8 mouse cellular contexts compared by ENCODE assay signal in genomic region chr6:71271057-71271388, GRCm38 (mm10). TPM values are rescaled to one million over a fixed set of nuclear protein-coding genes. Genes with fewer than 3 reads are reported as not detected.
DNase-seq lines count a peak whose midpoint lies in the region; ATAC-seq and TF ChIP-seq lines count a peak whose summit lies in the region.

No protein-coding gene starts in this region.

- H3K36me3 ChIP-seq in testis, adult 2 months (ENCODE audit: control insufficient read depth, insufficient read depth, low read length), result no peaks in the 10 kb centered on the region
- H3K36me3 ChIP-seq in limb, embryonic 15.5 days, result no peaks in the 10 kb centered on the region
- H3K36me3 ChIP-seq in stomach, postnatal 0 days (ENCODE audit: control insufficient read depth, insufficient read depth, low read length), result no peaks in the 10 kb centered on the region

- H3K4me2 ChIP-seq in limb, embryonic 15.5 days, result peak overlapping the region; percentile 72
- peak overlapping the region; percentile 64 for H3K4me2 ChIP-seq in stomach, postnatal 0 days (replicated peaks; ENCODE audit: low read depth)

- peak overlapping the region; percentile 95 for H3K27ac ChIP-seq in testis, adult 2 months (ENCODE audit: control insufficient read depth, insufficient read depth, low read depth, low read length)
- H3K27ac ChIP-seq in limb, embryonic 15.5 days, result peak overlapping the region; percentile 98
- peak overlapping the region; percentile 75 for H3K27ac ChIP-seq in stomach, postnatal 0 days (replicated peaks)

- TF ChIP-seq CTCF in testis, adult 2 months (IDR thresholded peaks at IDR 0.05; ENCODE audit: control insufficient read depth, insufficient read depth, insufficient replicate concordance, low read depth, low read length), result no peak
- TF ChIP-seq CTCF in stomach, postnatal 0 days (IDR thresholded peaks at IDR 0.05; ENCODE audit: low read depth), result no peak

- no peak overlapping the region for H3K9ac ChIP-seq in limb, embryonic 15.5 days
- H3K9ac ChIP-seq in stomach, postnatal 0 days (ENCODE audit: low read length), result 0 out of 2 replicates have a peak overlapping the region, but pooled peaks have one; percentile 24

- no peak for TF ChIP-seq POLR2A in testis, adult 2 months (IDR thresholded peaks at IDR 0.05; ENCODE audit: control insufficient read depth, low read depth, low read length)

- no peak for TF ChIP-seq EP300 in stomach, postnatal 0 days (optimal IDR thresholded peaks at IDR 0.05)

- WGBS in limb, embryonic 15.5 days, result 2% methylated on average over 8 of the region's 8 CpGs
- 3% methylated on average over 8 of the region's 8 CpGs for WGBS in stomach, postnatal 0 days

- peak overlapping the region; percentile 96 for H3K4me3 ChIP-seq in testis, adult 2 months (ENCODE audit: control insufficient read depth, low read depth, low read length)
- H3K4me3 ChIP-seq in limb, embryonic 15.5 days, result peak overlapping the region; percentile 83
- peak overlapping the region; percentile 90 for H3K4me3 ChIP-seq in stomach, postnatal 0 days (ENCODE audit: low read depth, low read length)

- H3K4me1 ChIP-seq in testis, adult 2 months (ENCODE audit: control insufficient read depth, insufficient read depth, low read length), result no peaks in the 10 kb centered on the region; the same call in 1 of the 2 replicates
- H3K4me1 ChIP-seq in limb, embryonic 15.5 days, result peaks cover 12% of the 10 kb centered on the region
- no peaks in the 10 kb centered on the region for H3K4me1 ChIP-seq in stomach, postnatal 0 days (replicated peaks; ENCODE audit: control insufficient read depth, insufficient read depth)

- no peaks in the 10 kb centered on the region for H3K27me3 ChIP-seq in testis, adult 2 months (ENCODE audit: control insufficient read depth, insufficient read depth, low read length)
- no peaks in the 10 kb centered on the region; the same call in 1 of the 2 replicates for H3K27me3 ChIP-seq in limb, embryonic 15.5 days
- H3K27me3 ChIP-seq in stomach, postnatal 0 days (ENCODE audit: control insufficient read depth, insufficient read depth, low read length), result no peaks in the 10 kb centered on the region

- DNase-seq in frontal cortex, adult 2 months (ENCODE audit: extremely low spot score in 1 of 2, low spot score in 1 of 2), result no peak
- DNase-seq in testis, postnatal 14 days (ENCODE audit: low spot score), result no peak
- DNase-seq in stomach, postnatal 0 days (ENCODE audit: low spot score), result no peak
- no peak for DNase-seq in gastrocnemius, postnatal 4 days (ENCODE audit: low spot score in 2 of 2)
- DNase-seq in cerebellum, postnatal 36 days, result no peak

- ATAC-seq in frontal cortex, adult (ENCODE audit: low TSS enrichment), result peak; percentile 20; the same call in 1 of the 2 replicates
- no peak; the same call in 1 of the 2 replicates for ATAC-seq in limb, embryonic 15.5 days (ENCODE audit: insufficient number of reproducible peaks, low FRiP score, low TSS enrichment, low read depth)
- no peak for ATAC-seq in stomach, postnatal 0 days (ENCODE audit: low FRiP score, low TSS enrichment)

- H3K9me3 ChIP-seq in limb, embryonic 15.5 days, result no peaks in the 10 kb centered on the region
- H3K9me3 ChIP-seq in stomach, postnatal 0 days (ENCODE audit: control insufficient read depth, low read length), result no peaks in the 10 kb centered on the region

RNA-seq across cellular contexts. Expression of gene Krcc1, which starts 0.5 kb away (rescaled TPM):
- 17.7 and 19.8 TPM in 2 replicates for polyA plus RNA-seq in frontal cortex, adult 2 months (2012; rRNA removed)
- polyA plus RNA-seq in testis, adult 2 months (2012; rRNA removed), result 20.5 and 24.4 TPM in 2 replicates
- 48.2 and 51.2 TPM in 2 replicates for polyA plus RNA-seq in limb, embryonic 15.5 days (2015; fragmentation: Nextera tagmentation; extraction: Ambion mirVana)
- 79.1 and 79.7 TPM in 2 replicates for polyA plus RNA-seq in stomach, postnatal 0 days (2015; fragmentation: Nextera tagmentation; extraction: Ambion mirVana)
- total RNA-seq in gastrocnemius, postnatal 4 days (2021), result 10 to 100 TPM; 50.6 to 51.8 TPM

RNA-seq across cellular contexts. Expression of gene Smyd1, which starts 51.0 kb away (rescaled TPM):
- 1.3 and 2.1 TPM in 2 replicates for polyA plus RNA-seq in frontal cortex, adult 2 months (2012; rRNA removed)
- polyA plus RNA-seq in testis, adult 2 months (2012; rRNA removed), result 4.9 and 5.4 TPM in 2 replicates
- 9.6 and 17.0 TPM in 2 replicates for polyA plus RNA-seq in limb, embryonic 15.5 days (2015; fragmentation: Nextera tagmentation; extraction: Ambion mirVana)
- 0.30 and 0.56 TPM in 2 replicates for polyA plus RNA-seq in stomach, postnatal 0 days (2015; fragmentation: Nextera tagmentation; extraction: Ambion mirVana)
- 100 to 1,000 TPM; 153 to 163 TPM for total RNA-seq in gastrocnemius, postnatal 4 days (2021)

RNA-seq across cellular contexts. Expression of gene Cd8b1, which starts 51.6 kb away (rescaled TPM):
- not detected in 2 replicates for polyA plus RNA-seq in frontal cortex, adult 2 months (2012; rRNA removed)
- polyA plus RNA-seq in testis, adult 2 months (2012; rRNA removed), result 2.0 TPM in 2 replicates
- not detected in 2 replicates for polyA plus RNA-seq in limb, embryonic 15.5 days (2015; fragmentation: Nextera tagmentation; extraction: Ambion mirVana)
- polyA plus RNA-seq in stomach, postnatal 0 days (2015; fragmentation: Nextera tagmentation; extraction: Ambion mirVana), result not detected in 2 replicates
- total RNA-seq in gastrocnemius, postnatal 4 days (2021), result under 1 TPM in 1 of 2 experiments, not detected in 1; 0.37 TPM
